ENCODE assay signal across 20 mouse cellular contexts in genomic region chr6:46502786-46503185, GRCm38 (mm10).
DNase-seq lines count a peak whose midpoint lies in the region; ATAC-seq and TF ChIP-seq lines count a peak whose summit lies in the region.
"Had no signal": no experiment of that assay in that cellular context is flagged by ENCODE, and none has a peak within 500 bp of the region (broad histone marks: within the 10 kb centered on the region; RNA-seq: fewer than 3 reads in every experiment).

No protein-coding gene starts in this region.

- peaks cover 9% of the 10 kb centered on the region; the same call in 1 of the 2 replicates for H3K4me1 ChIP-seq in embryonic facial prominence, embryonic 10.5 days
- no peaks in the 10 kb centered on the region for H3K4me1 ChIP-seq in limb, embryonic 14.5 days (ENCODE audit: control insufficient read depth, insufficient read depth, low read length)
- H3K4me1 ChIP-seq: intestine, embryonic 15.5 days; liver, embryonic 12.5 days; neural tube, embryonic 15.5 days had no signal

- no peak for TF ChIP-seq POLR2A in brain, embryonic 14.5 days (IDR thresholded peaks at IDR 0.05; ENCODE audit: borderline replicate concordance, extremely low read depth, insufficient read depth, insufficient read length, poor library complexity, severe bottlenecking)
- no peak for TF ChIP-seq POLR2A in limb, embryonic 14.5 days (IDR thresholded peaks at IDR 0.05; ENCODE audit: borderline replicate concordance, extremely low read depth, insufficient read depth, insufficient read length)

- H3K27ac ChIP-seq in embryonic facial prominence, embryonic 10.5 days (replicated peaks) = no peak overlapping the region
- H3K27ac ChIP-seq in limb, embryonic 14.5 days (replicated peaks; ENCODE audit: low read depth, low read length) = no peak overlapping the region
- H3K27ac ChIP-seq: gastrocnemius, adult 2 months; hindbrain, embryonic 13.5 days; intestine, embryonic 15.5 days; liver, embryonic 12.5 days; neural tube, embryonic 15.5 days had no signal

- no peaks in the 10 kb centered on the region for H3K36me3 ChIP-seq in embryonic facial prominence, embryonic 10.5 days (replicated peaks)
- H3K36me3 ChIP-seq in limb, embryonic 14.5 days (ENCODE audit: control insufficient read depth, insufficient read depth, low read length) = no peaks in the 10 kb centered on the region
- H3K36me3 ChIP-seq: hindbrain, embryonic 13.5 days; intestine, embryonic 15.5 days; liver, embryonic 12.5 days; neural tube, embryonic 15.5 days had no signal

- WGBS in embryonic facial prominence, embryonic 10.5 days = 26% methylated on average over 1 of the region's 1 CpGs
- WGBS in limb, embryonic 14.5 days = 9% methylated on average over 1 of the region's 1 CpGs

- H3K4me3 ChIP-seq in embryonic facial prominence, embryonic 10.5 days = no peak overlapping the region
- no peak overlapping the region for H3K4me3 ChIP-seq in limb, embryonic 14.5 days (replicated peaks; ENCODE audit: low read length)
- H3K4me3 ChIP-seq: gastrocnemius, adult 2 months; hindbrain, embryonic 13.5 days; intestine, embryonic 15.5 days; liver, embryonic 12.5 days; neural tube, embryonic 15.5 days had no signal

- no peak overlapping the region for H3K4me2 ChIP-seq in limb, embryonic 14.5 days (replicated peaks; ENCODE audit: low read depth, low read length, severe bottlenecking)
- H3K4me2 ChIP-seq: heart, embryonic 11.5 days; hindbrain, embryonic 13.5 days; intestine, embryonic 15.5 days; liver, embryonic 12.5 days; lung, embryonic 14.5 days; neural tube, embryonic 15.5 days had no signal

- H3K9me3 ChIP-seq in embryonic facial prominence, embryonic 10.5 days = no peaks in the 10 kb centered on the region
- no peaks in the 10 kb centered on the region for H3K9me3 ChIP-seq in limb, embryonic 14.5 days (ENCODE audit: control insufficient read depth, low read length)
- H3K9me3 ChIP-seq: hindbrain, embryonic 13.5 days; intestine, embryonic 15.5 days; liver, embryonic 12.5 days; neural tube, embryonic 15.5 days had no signal

- no peaks in the 10 kb centered on the region for H3K27me3 ChIP-seq in embryonic facial prominence, embryonic 10.5 days (replicated peaks; ENCODE audit: low read depth, poor library complexity, severe bottlenecking)
- H3K27me3 ChIP-seq in limb, embryonic 14.5 days (ENCODE audit: control insufficient read depth, insufficient read depth, low read length) = no peaks in the 10 kb centered on the region
- H3K27me3 ChIP-seq: hindbrain, embryonic 13.5 days; intestine, embryonic 15.5 days; liver, embryonic 12.5 days; neural tube, embryonic 15.5 days had no signal

- H3K9ac ChIP-seq in limb, embryonic 14.5 days (ENCODE audit: low read depth, low read length, severe bottlenecking) = no peak overlapping the region
- H3K9ac ChIP-seq: hindbrain, embryonic 13.5 days; intestine, embryonic 15.5 days; liver, embryonic 12.5 days; lung, embryonic 14.5 days; neural tube, embryonic 15.5 days had no signal

- peak; percentile 18 for DNase-seq in embryo, embryonic 10 days (ENCODE audit: low spot score)
- DNase-seq in embryo, embryonic 9.5 days (ENCODE audit: extremely low spot score) = no peak
- DNase-seq in brain, embryonic 14.5 days (ENCODE audit: low read depth) = peak; percentile 29
- DNase-seq in embryonic facial prominence, embryonic 10.5 days (ENCODE audit: low spot score) = peak; percentile 37
- peak; percentile 20 for DNase-seq in limb, embryonic 14.5 days (ENCODE audit: low spot score)
- no peak for DNase-seq in kidney, postnatal 10 days
- DNase-seq in adrenal gland, adult 2 months = no peak
- DNase-seq: B cell, adult 2 months; gastrocnemius, adult 2 months; heart, postnatal 10 days; kidney, postnatal 4 days; lung, embryonic 14.5 days; lung, postnatal 36 days; right cerebral cortex, postnatal 14 days; thymus, postnatal 36 days had no signal

- no peak for ATAC-seq in limb, embryonic 14.5 days (ENCODE audit: low FRiP score, low read depth)
- ATAC-seq: intestine, embryonic 15.5 days; liver, embryonic 12.5 days had no signal

- no peak for TF ChIP-seq CTCF in brain, embryonic 14.5 days (IDR thresholded peaks at IDR 0.05; ENCODE audit: borderline replicate concordance, extremely low read depth, insufficient read depth, insufficient read length)

Comparison
In these comparisons a context has a peak if more than half of its experiments do, and no peak if none do; other contexts are left out.
1. DNase-seq: peak in embryo, embryonic 10 days (single experiment), brain, embryonic 14.5 days (single experiment), embryonic facial prominence, embryonic 10.5 days (single experiment) and limb, embryonic 14.5 days (single experiment); none in embryo, embryonic 9.5 days (single experiment), kidney, postnatal 10 days (single experiment) and adrenal gland, adult 2 months (single experiment).